Mouse (Mus musculus) brown adipose tissue, adult 24 weeks (tissue): ENCODE measurements around the gene Fam89b. TPM values are rescaled to one million over a fixed set of nuclear protein-coding genes. Genes with fewer than 3 reads are reported as not detected.
A peak's percentile ranks its signal among the peaks of the same experiment; 100 is the strongest.

Experiments used
- H3K27ac ChIP-seq: fragments of 200-500 bp; replicated peaks from 2 replicates; pipeline ENCODE4 v1.5.1; 2012; ENCODE audit warnings: low read depth, mild to moderate bottlenecking, low read length
- H3K4me1 ChIP-seq: fragments of 200-500 bp; 2 replicates; pipeline ENCODE4 v1.6.1; 2012; ENCODE audit warnings: low read length, mixed read lengths; ENCODE audit not compliant: control insufficient read depth, insufficient read depth, insufficient read length
- H3K4me3 ChIP-seq: fragments of 200-500 bp; 2 replicates; pipeline ENCODE4 v1.5.1; 2012; ENCODE audit warnings: low read depth, mild to moderate bottlenecking, low read length, moderate library complexity; ENCODE audit not compliant: insufficient read depth
- polyA plus RNA-seq: library from polyadenylated mRNA; stranded (reverse); fragments of >200 nt; gene quantifications from 2 replicates; pipeline ENCODE4 v1.2.4, GENCODE M21; 2012; ENCODE audit not compliant: missing spikeins, insufficient read depth, insufficient read length

The Fam89b gene
- polyA plus RNA-seq, 1 experiment: 58.4 TPM

DNA sequence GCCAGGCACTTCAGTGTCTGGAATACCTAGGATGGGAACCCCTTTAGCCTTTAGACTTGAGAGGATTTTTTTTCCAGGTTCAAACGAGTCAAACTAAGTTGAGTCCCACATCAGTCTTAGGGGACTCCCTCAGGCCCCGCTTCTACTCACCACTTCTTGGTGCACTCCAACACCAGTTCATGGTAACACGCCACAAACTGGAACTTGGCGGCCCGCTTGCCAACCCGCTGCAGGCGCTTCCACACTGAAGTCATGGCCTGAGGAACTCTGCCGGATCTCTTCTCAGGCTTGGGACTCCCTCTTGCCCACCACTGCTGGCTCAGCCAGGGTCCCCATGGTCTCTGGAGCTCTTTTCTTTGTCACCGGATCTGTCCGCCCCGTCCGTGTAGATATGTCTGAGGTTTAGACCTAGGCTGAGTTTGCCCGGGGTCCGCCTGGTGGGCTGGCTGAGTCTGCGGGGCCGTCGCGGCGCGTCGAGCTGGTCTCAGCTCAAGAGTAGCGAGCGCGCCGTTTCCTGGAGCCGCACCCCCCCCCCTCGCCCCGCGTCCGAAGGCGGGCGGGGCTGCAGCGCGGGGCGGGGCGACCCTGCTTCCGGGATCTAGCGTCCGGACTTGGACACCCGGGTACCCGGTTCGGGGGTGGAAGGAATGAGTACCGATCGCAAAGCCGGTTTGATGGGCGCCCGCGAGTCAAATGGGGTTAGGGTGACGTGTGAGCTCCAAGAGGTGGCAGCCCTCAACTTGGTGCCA, 3.5 kb downstream of the Fam89b start, which contains the start of gene Ehbp1l1:
Gene Ehbp1l1, minus strand, starts transcription at position 551 of the 749 bp plus-strand sequence.
- H3K27ac ChIP-seq: peak within 1 kb of the TSS; percentile 94
- peaks cover 14% of the 10 kb centered on the region for H3K4me1 ChIP-seq
- peak within 1 kb of the TSS; percentile 82 for H3K4me3 ChIP-seq

DNA sequence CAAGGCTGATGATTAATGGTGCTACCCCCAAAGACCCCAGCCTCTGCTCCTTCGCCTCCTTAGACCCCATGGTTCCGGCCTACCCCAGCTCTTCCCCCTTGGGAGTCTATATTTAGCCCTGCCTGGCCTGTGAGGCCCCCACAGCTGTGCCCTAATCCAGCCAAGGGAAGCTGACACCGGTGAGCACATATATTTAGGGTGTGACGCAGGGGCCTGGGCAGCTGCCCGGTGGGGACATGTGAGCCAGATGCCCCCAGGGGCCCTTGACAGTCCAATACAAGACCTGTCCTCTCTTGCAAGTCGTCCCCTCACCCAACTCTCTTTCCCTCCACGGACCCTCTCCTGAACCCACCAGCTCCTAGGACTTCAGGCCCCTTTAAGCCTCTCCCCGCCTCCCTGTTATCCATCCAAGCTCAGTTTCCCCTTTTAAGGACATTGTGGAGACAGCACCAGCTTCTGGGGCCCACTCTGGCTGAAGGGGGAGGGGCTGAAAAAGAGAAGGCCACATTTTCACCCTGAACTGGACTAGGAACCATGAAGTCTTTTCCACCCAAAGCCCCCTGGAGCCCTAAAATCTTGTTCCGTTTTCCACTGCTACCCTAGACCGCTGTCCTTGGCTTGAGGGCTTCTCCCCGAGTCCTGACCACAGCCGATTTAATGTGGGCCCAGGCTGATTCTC, 4.3 kb downstream of the Fam89b start:
- Histone ChIP-seq H3K27ac (peak overlapping the region; percentile 94), H3K4me1 (peaks cover 13% of the 10 kb centered on the region), H3K4me3 (peak overlapping the region; percentile 82)

- Histone ChIP-seq H3K27ac (peak overlapping the region; percentile 94), H3K4me1 (peaks cover 13% of the 10 kb centered on the region)
These were observed 4.9 kb downstream of the Fam89b start for GRCm38 (mm10) chr19:5724549-5724941.

GRCm38 (mm10) chr19:5723934-5724548, 5.4 kb downstream of the Fam89b start:
- H3K4me3 ChIP-seq: peak overlapping the region; percentile 82
- peaks cover 13% of the 10 kb centered on the region for H3K4me1 ChIP-seq
- H3K27ac ChIP-seq: peak overlapping the region; percentile 82

More at GRCm38 (mm10) chr19:5724549-5724941, 4.9 kb downstream of the Fam89b start:
- H3K4me3 ChIP-seq: peak overlapping the region; percentile 82

DNA sequence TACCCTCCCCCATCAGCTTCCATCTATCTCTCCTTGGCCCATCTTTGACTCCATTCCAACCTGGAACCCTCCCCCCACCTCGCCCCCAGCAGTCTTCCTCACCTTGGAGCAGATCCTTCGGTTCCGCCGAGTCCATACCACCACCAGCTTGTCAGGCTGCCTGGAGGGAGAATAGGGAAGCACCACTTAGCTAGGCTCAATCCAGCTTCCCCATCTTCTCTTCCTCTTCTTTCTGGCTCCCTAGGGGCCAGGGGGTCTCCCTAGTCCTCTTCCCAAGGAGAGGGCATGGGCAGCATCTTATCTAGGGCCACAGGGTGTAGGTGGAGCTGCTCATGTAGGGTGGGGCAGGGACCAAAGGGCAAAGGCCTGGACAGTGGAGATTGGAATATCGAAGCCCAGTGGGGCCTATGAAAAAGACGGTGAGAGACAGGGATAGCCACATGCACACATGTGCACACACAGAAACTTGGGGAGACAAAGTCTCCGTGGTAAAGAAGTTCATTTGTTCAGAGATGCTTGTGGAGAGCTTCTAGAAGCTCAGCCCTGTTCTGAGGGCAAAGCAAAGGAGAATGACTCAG, 6.5 kb downstream of the Fam89b start:
- no peak overlapping the region for H3K4me3 ChIP-seq
- peaks cover 12% of the 10 kb centered on the region for H3K4me1 ChIP-seq
- no peak overlapping the region for H3K27ac ChIP-seq

- Histone ChIP-seq H3K4me3 (no peak overlapping the region), H3K4me1 (peaks cover 6% of the 10 kb centered on the region), H3K27ac (no peak overlapping the region)
These were observed 8.2 kb downstream of the Fam89b start for GRCm38 (mm10) chr19:5721233-5721632.

DNA sequence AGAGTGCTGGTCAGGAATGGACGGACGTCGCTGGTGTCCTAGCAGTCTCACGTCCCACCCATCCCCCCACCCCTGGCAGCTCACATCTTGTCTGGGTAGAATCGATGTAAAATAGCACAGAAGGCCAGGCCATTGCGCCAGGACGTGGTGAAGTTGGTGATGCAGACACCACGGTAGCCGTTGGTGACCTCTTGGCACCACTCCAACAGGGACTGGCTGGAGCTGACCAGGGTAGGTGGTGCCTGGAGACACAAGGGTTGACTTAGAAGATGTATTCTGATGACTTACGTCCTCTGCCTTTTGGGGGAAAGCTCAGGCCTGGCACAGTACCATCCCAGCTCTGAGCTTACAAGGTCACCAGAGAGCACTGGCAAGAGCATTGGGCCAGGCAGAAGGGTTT, 12.5 kb downstream of the Fam89b start:
- Histone ChIP-seq H3K4me3 (no peak overlapping the region), H3K27ac (no peak overlapping the region), H3K4me1 (peaks cover 4% of the 10 kb centered on the region)

DNA sequence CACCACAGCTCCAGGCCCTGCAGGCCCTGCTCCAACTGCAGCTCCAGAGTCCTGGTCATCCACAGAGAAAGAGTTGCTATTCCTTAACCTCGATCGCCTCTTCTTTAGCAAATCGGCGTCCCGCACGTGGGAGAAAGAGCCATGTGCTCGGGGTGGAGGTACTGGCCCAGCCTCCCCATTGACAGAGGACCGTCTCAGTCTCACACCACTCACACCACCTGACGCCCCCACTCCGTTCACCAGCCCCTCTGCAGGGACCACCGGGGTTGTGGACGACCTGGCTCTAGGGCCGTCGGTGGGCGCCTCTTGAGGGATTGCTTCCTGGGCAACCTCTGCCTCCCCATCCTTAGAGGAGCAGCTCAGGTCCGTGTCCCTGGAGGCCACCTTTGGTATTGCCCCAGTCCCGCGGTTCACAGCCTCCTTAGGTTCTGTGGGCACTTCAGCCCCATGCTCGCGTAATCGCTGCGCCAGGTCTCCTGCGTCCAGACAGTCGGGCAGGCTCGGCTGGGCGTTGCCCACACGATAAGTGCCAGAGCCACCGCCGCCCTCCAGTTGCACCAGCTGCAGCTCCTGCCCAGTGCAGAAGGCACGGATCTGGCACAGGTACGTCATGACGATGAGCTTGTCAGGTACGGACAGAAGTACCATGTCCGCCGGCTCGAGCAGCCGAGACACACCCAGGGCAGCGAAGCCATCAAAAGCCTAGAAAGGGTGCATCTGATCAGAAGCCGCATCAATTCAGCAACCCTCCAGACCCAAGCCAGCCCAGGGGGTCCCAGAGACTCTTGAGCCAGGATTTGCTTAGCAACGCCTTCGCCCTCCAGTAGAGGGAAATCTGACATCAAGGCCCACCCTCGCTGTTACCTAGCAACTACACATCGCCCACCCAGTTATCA, 13.4 kb downstream of the Fam89b start:
- Histone ChIP-seq H3K4me1 (peaks cover 7% of the 10 kb centered on the region), H3K27ac (no peak overlapping the region), H3K4me3 (no peak overlapping the region)

GRCm38 (mm10) chr19:5713730-5714129, 15.7 kb downstream of the Fam89b start:
- no peak overlapping the region for H3K4me3 ChIP-seq

GRCm38 (mm10) chr19:5713255-5713654, 16.2 kb downstream of the Fam89b start:
- peak overlapping the region; percentile 32 for H3K27ac ChIP-seq
- peaks cover 7% of the 10 kb centered on the region for H3K4me1 ChIP-seq
- no peak overlapping the region for H3K4me3 ChIP-seq

More at GRCm38 (mm10) chr19:5713730-5714129, 15.7 kb downstream of the Fam89b start:
- Histone ChIP-seq H3K27ac (peak overlapping the region; percentile 32), H3K4me1 (peaks cover 7% of the 10 kb centered on the region)

GRCm38 (mm10) chr19:5711907-5712460, 17.5 kb downstream of the Fam89b start:
- Histone ChIP-seq H3K4me1 (peaks cover 7% of the 10 kb centered on the region), H3K4me3 (no peak overlapping the region), H3K27ac (peak overlapping the region; percentile 16; the same call in 1 of the 2 replicates)

GRCm38 (mm10) chr19:5711218-5711617, 18.2 kb downstream of the Fam89b start:
- Histone ChIP-seq H3K27ac (no peak overlapping the region), H3K4me3 (no peak overlapping the region), H3K4me1 (peaks cover 7% of the 10 kb centered on the region)

DNA sequence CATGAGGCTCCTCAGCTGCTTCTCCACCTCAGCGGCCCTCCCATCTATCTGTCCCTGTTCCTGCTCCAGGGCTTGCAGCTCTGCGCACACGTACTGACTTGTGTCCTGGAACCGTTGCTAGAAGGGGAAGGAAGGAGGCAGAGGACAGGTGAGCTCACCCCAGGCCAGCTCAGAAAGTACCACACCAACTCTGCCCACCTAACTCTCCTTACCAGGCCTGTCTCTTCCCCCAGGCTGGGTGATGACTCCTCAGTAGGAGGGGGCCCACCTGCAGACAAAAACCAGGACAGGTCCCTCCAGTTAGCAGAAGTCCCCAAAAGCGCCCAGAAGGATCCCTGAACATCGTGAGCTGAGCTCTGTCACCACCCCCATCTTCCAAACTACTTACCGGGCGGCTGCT, 18.9 kb downstream of the Fam89b start:
- no peak overlapping the region for H3K4me3 ChIP-seq
- peaks cover 7% of the 10 kb centered on the region for H3K4me1 ChIP-seq
- no peak overlapping the region for H3K27ac ChIP-seq

DNA sequence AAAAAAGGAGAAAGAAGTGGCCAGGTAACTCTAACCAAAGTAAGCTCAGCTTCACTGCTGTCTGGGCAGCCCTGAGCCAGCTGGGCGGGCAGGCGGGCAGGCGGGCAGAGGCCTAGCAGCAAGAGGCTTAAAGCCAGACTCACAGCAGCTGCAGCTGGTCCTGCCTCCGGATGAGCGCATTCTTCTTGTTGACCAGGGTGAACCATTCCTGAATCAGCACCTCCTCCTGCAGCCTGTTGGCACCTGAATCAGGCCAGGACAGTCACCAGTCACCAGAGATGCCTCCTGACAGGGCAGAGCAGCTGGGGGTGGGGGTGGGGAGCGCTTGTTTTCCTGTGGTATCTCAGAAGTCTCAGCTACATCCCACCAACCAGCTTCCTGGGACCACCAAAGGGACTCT, 19.4 kb downstream of the Fam89b start:
- Histone ChIP-seq H3K4me3 (no peak overlapping the region), H3K4me1 (peaks cover 10% of the 10 kb centered on the region), H3K27ac (no peak overlapping the region)
